Mouse (Mus musculus) testis, adult 2 months (tissue): ENCODE results near the gene Cdkal1. TPM values are rescaled to one million over a fixed set of nuclear protein-coding genes. Genes with fewer than 3 reads are reported as not detected.

ENCODE experiments used
- H3K27ac ChIP-seq: fragments of 200-500 bp; 2 replicates; pipeline ENCODE4 v1.5.1; 2012; ENCODE audit warnings: low read depth, low read length; ENCODE audit not compliant: control insufficient read depth, insufficient read depth
- H3K27me3 ChIP-seq: fragments of 200-500 bp; 2 replicates; pipeline ENCODE4 v1.6.1; 2012; ENCODE audit warnings: mild to moderate bottlenecking, low read length, moderate library complexity; ENCODE audit not compliant: control insufficient read depth, insufficient read depth
- H3K36me3 ChIP-seq: fragments of 200-500 bp; 2 replicates; pipeline ENCODE4 v1.6.1; 2012; ENCODE audit warnings: mild to moderate bottlenecking, low read length; ENCODE audit not compliant: control insufficient read depth, insufficient read depth
- H3K4me1 ChIP-seq: fragments of 200-500 bp; 2 replicates; pipeline ENCODE4 v1.6.1; 2012; ENCODE audit warnings: low read length; ENCODE audit not compliant: control insufficient read depth, insufficient read depth
- H3K4me3 ChIP-seq: fragments of 200-500 bp; 2 replicates; pipeline ENCODE4 v1.5.1; 2012; ENCODE audit warnings: low read depth, mild to moderate bottlenecking, low read length, moderate library complexity, mixed read lengths; ENCODE audit not compliant: control insufficient read depth
- CTCF ChIP-seq: fragments of 200-500 bp; IDR thresholded peaks from 2 replicates; pipeline ENCODE4 v1.5.1; 2012; ENCODE audit warnings: low read depth, mild to moderate bottlenecking, inconsistent platforms, low read length, moderate library complexity; ENCODE audit not compliant: control insufficient read depth, insufficient read depth, insufficient replicate concordance
- POLR2A ChIP-seq: fragments of 200-500 bp; IDR thresholded peaks from 2 replicates; pipeline ENCODE4 v1.6.1; 2012; ENCODE audit warnings: low read depth, mild to moderate bottlenecking, inconsistent platforms, low read length, moderate library complexity; ENCODE audit not compliant: control insufficient read depth
- polyA plus RNA-seq: library from polyadenylated mRNA; depleted of rRNA; stranded (reverse); fragments of >200 nt; gene quantifications from 2 replicates; pipeline ENCODE4 v1.2.3, GENCODE M21; 2012

The Cdkal1 gene
- polyA plus RNA-seq, 1 experiment, result 14.3 TPM

GRCm38 (mm10) chr13:29429196-29429595 is 426.3 kb downstream of the Cdkal1 start:
- Histone ChIP-seq H3K4me3 (no peak overlapping the region), H3K36me3 (no peaks in the 10 kb centered on the region), H3K27ac (no peak overlapping the region), H3K4me1 (no peaks in the 10 kb centered on the region), H3K27me3 (no peaks in the 10 kb centered on the region)
- TF ChIP-seq CTCF, result no peak

DNA sequence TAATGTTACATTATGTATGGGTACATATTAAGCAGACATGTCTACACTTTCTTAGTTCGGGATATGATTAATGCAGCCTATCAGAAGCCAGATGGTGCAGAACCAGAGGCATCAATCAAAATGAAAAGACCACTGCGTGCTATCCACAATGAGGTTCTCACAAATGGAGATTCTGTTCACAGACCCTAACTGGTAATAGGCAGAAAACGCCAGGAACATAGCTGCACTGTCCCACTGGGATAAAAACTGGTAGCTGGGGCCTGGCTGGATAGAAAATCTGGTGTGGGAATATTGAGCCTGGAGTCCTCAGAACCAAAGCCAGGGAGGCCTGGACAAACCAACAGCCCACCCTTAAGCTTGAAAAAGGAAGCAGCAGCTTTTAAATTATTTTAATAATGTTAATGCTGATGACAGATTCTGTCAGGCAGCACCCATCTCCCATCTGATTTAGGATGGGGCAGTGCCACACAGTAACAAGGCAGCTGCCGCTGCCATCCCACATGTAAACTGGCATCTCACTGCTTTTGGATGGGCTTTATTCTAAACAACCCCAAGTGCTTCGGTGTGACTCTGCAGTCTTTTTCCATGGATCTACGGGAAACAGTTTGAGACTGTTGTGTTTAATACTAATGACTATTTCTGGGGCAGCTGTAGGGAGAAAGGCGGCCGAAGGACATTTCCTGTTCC is 438.9 kb downstream of the Cdkal1 start:
- Histone ChIP-seq H3K36me3 (no peaks in the 10 kb centered on the region), H3K27me3 (no peaks in the 10 kb centered on the region), H3K4me3 (no peak overlapping the region), H3K4me1 (no peaks in the 10 kb centered on the region), H3K27ac (no peak overlapping the region)
- TF ChIP-seq CTCF, result no peak
- TF ChIP-seq POLR2A, result no peak

DNA sequence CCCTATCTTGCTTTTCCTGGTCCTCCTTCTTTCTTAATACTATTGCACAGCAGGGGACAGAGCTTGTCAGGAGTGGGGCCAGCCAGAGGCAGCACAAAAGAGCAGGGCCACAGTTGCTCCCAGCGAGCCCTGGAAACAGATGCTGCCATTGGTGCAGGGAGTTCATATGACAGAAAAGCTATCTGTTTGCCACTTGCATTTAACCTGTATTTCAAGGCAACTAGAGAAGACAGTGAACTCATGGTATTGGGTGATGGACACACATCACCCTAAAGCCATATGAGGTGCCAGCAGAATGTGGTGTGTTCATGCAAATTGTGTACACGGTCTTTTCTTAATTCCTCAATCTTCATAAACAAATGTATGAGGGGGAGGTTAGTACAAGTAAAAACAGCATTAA is 439.5 kb downstream of the Cdkal1 start:
- no peak overlapping the region for H3K4me3 ChIP-seq
- H3K27me3 ChIP-seq, result no peaks in the 10 kb centered on the region
- H3K4me1 ChIP-seq, result no peaks in the 10 kb centered on the region
- H3K36me3 ChIP-seq, result no peaks in the 10 kb centered on the region
- no peak for TF ChIP-seq CTCF
- TF ChIP-seq POLR2A, result no peak
- H3K27ac ChIP-seq, result no peak overlapping the region

GRCm38 (mm10) chr13:29414878-29415277 is 440.6 kb downstream of the Cdkal1 start:
- Histone ChIP-seq H3K27ac (no peak overlapping the region), H3K4me1 (no peaks in the 10 kb centered on the region), H3K36me3 (no peaks in the 10 kb centered on the region), H3K27me3 (no peaks in the 10 kb centered on the region), H3K4me3 (no peak overlapping the region)
- TF ChIP-seq POLR2A, result no peak
- no peak for TF ChIP-seq CTCF

- no peak overlapping the region for H3K4me3 ChIP-seq
- no peak overlapping the region for H3K27ac ChIP-seq
- no peaks in the 10 kb centered on the region for H3K4me1 ChIP-seq
- TF ChIP-seq CTCF (no peak), POLR2A (no peak)
- H3K27me3 ChIP-seq, result no peaks in the 10 kb centered on the region
- no peaks in the 10 kb centered on the region for H3K36me3 ChIP-seq
These were observed 441.0 kb downstream of the Cdkal1 start for GRCm38 (mm10) chr13:29414470-29414869.

DNA sequence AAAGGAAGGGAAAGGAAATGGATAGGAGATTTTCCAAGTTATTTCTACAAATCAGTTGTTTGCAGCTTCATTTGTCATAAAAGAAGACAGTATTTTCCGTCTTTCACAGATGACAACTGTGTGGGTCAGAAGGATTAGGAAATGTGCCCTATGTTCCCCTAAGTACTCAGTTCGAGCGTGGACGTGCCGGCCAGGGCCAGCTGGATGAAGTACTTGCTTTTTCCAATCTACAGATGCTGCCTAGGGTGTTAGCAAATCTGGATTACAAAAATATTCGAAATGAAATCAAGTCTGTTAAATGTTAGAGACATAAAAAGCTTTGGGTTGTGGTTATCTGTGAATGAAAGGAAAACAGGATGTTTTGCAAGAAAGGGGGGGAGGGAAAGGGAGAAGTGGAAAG is 444.3 kb downstream of the Cdkal1 start:
- no peak overlapping the region for H3K4me3 ChIP-seq
- no peaks in the 10 kb centered on the region for H3K27me3 ChIP-seq
- H3K36me3 ChIP-seq, result no peaks in the 10 kb centered on the region
- H3K27ac ChIP-seq, result no peak overlapping the region
- no peaks in the 10 kb centered on the region for H3K4me1 ChIP-seq
- TF ChIP-seq POLR2A (no peak), CTCF (no peak)

DNA sequence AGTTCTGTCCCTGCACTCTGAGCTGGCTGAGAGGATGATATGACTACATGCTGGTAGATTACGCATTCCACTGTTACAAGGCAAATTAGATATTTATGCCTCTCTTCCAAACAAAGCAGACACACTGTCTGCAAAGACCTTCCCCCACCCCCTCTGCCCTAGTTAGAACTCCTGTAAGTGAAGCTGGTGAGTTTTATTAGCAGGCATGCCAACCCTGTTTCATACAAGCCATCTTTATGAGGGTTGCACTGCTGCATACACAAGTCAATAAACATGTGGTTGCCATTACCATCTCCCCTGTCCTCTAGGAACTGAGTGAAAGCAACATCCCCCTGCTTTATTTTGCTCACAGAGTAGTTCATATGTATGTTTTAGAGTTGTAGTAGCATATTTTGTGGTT is 447.9 kb downstream of the Cdkal1 start:
- no peaks in the 10 kb centered on the region for H3K27me3 ChIP-seq
- H3K36me3 ChIP-seq, result no peaks in the 10 kb centered on the region
- TF ChIP-seq CTCF (no peak), POLR2A (no peak)
- H3K4me3 ChIP-seq, result no peak overlapping the region
- H3K27ac ChIP-seq, result no peak overlapping the region
- H3K4me1 ChIP-seq, result no peaks in the 10 kb centered on the region

DNA sequence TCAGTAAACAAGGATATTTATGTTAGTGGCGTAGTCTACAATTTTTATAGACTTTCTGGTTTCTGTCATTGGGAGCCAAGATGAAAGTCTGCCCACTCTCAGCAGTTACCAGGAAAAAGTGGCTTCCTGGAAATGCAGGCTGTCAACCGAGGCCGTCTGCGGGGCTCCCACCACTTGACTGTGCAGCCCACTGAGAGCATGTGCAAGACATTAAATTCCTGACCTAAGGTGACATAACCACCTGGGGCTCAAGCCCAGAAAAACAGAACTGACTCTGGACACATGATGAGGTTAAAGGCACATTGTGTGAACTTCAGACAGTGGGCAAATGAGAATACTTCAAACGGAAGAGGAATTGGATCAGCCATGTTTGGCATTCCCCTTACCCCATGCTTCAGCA is 450.2 kb downstream of the Cdkal1 start:
- TF ChIP-seq CTCF (no peak), POLR2A (no peak)
- Histone ChIP-seq H3K4me1 (no peaks in the 10 kb centered on the region), H3K36me3 (no peaks in the 10 kb centered on the region), H3K4me3 (no peak overlapping the region), H3K27me3 (no peaks in the 10 kb centered on the region), H3K27ac (no peak overlapping the region)
